In genomic region chr9:120594839-120595238, GRCm38 (mm10) we compare ENCODE assay signal across 26 mouse cellular contexts. TPM values are rescaled to one million over a fixed set of nuclear protein-coding genes. Genes with fewer than 3 reads are reported as not detected.
DNase-seq lines count a peak whose midpoint lies in the region; ATAC-seq and TF ChIP-seq lines count a peak whose summit lies in the region.
"Had no signal": no experiment of that assay in that cellular context is flagged by ENCODE, and none has a peak within 500 bp of the region (broad histone marks: within the 10 kb centered on the region; RNA-seq: fewer than 3 reads in every experiment).

No protein-coding gene starts in this region.

- no peak overlapping the region for H3K9ac ChIP-seq in forebrain, embryonic 11.5 days (ENCODE audit: low read length)
- H3K9ac ChIP-seq in forebrain, embryonic 15.5 days (replicated peaks) = no peak overlapping the region
- H3K9ac ChIP-seq in forebrain, postnatal 0 days = no peak overlapping the region
- no peak overlapping the region for H3K9ac ChIP-seq in midbrain, embryonic 14.5 days (replicated peaks; ENCODE audit: low read length)
- H3K9ac ChIP-seq in midbrain, postnatal 0 days (replicated peaks; ENCODE audit: low read length, poor library complexity, severe bottlenecking) = no peak overlapping the region
- H3K9ac ChIP-seq: heart, embryonic 12.5 days; heart, embryonic 15.5 days; hindbrain, embryonic 13.5 days; intestine, embryonic 15.5 days had no signal

- no peak overlapping the region for H3K27ac ChIP-seq in forebrain, embryonic 11.5 days (ENCODE audit: low read depth, low read length)
- H3K27ac ChIP-seq in forebrain, embryonic 10.5 days = no peak overlapping the region
- H3K27ac ChIP-seq in forebrain, embryonic 15.5 days (replicated peaks) = no peak overlapping the region; the same call in none of the 2 replicates
- H3K27ac ChIP-seq in forebrain, postnatal 0 days (ENCODE audit: low read depth, low read length) = no peak overlapping the region
- peak overlapping the region; percentile 49; the same call in 1 of the 2 replicates for H3K27ac ChIP-seq in midbrain, embryonic 14.5 days (replicated peaks; ENCODE audit: low read depth, low read length)
- H3K27ac ChIP-seq in midbrain, postnatal 0 days (ENCODE audit: low read depth, low read length) = no peak overlapping the region
- H3K27ac ChIP-seq: embryonic facial prominence, embryonic 10.5 days; embryonic facial prominence, embryonic 13.5 days; heart, embryonic 15.5 days; hindbrain, embryonic 10.5 days; intestine, embryonic 15.5 days had no signal

- TF ChIP-seq CTCF in forebrain, postnatal 0 days (IDR thresholded peaks at IDR 0.05; ENCODE audit: low read depth) = no peak
- TF ChIP-seq CTCF in midbrain, postnatal 0 days (IDR thresholded peaks at IDR 0.05) = no peak

- H3K4me1 ChIP-seq in forebrain, embryonic 11.5 days (replicated peaks; ENCODE audit: control insufficient read depth, insufficient read depth, low read length) = peaks cover 11% of the 10 kb centered on the region; the same call in 1 of the 2 replicates
- H3K4me1 ChIP-seq in forebrain, embryonic 10.5 days = peaks cover 36% of the 10 kb centered on the region
- peaks cover 16% of the 10 kb centered on the region for H3K4me1 ChIP-seq in forebrain, embryonic 15.5 days
- H3K4me1 ChIP-seq in forebrain, postnatal 0 days (ENCODE audit: insufficient read depth) = no peaks in the 10 kb centered on the region
- H3K4me1 ChIP-seq in midbrain, embryonic 14.5 days (ENCODE audit: control insufficient read depth, insufficient read depth, low read length) = no peaks in the 10 kb centered on the region
- H3K4me1 ChIP-seq in midbrain, postnatal 0 days (ENCODE audit: insufficient read depth, low read length) = no peaks in the 10 kb centered on the region
- H3K4me1 ChIP-seq: heart, embryonic 12.5 days; intestine, embryonic 15.5 days had no signal

- no peak for DNase-seq in forebrain, embryonic 11.5 days (ENCODE audit: low spot score)
- no peak for DNase-seq in forebrain, embryonic 10.5 days (ENCODE audit: extremely low spot score, low spot score)
- no peak for DNase-seq in forebrain, postnatal 0 days
- no peak for DNase-seq in midbrain, embryonic 14.5 days
- no peak for DNase-seq in midbrain, postnatal 0 days (ENCODE audit: low spot score)
- DNase-seq: adrenal gland, postnatal 14 days; cerebellum, adult 11-12 months; cerebellum, adult 8-10 months; cerebellum, postnatal 36 days; embryo, embryonic 11 days; gastrocnemius, postnatal 25 days; heart, adult 18-20 months; heart, postnatal 10 days; heart, postnatal 36 days; kidney, adult 11 months had no signal

- no peaks in the 10 kb centered on the region for H3K27me3 ChIP-seq in forebrain, embryonic 11.5 days (ENCODE audit: control insufficient read depth, insufficient read depth, low read length)
- peaks cover 24% of the 10 kb centered on the region; the same call in 1 of the 2 replicates for H3K27me3 ChIP-seq in forebrain, embryonic 10.5 days (ENCODE audit: poor library complexity, severe bottlenecking)
- H3K27me3 ChIP-seq in forebrain, embryonic 15.5 days = no peaks in the 10 kb centered on the region
- no peaks in the 10 kb centered on the region for H3K27me3 ChIP-seq in forebrain, postnatal 0 days (ENCODE audit: insufficient read depth, low read length)
- H3K27me3 ChIP-seq in midbrain, embryonic 14.5 days (ENCODE audit: control insufficient read depth, insufficient read depth, low read length) = no peaks in the 10 kb centered on the region
- H3K27me3 ChIP-seq in midbrain, postnatal 0 days (ENCODE audit: insufficient read depth, low read length) = no peaks in the 10 kb centered on the region
- H3K27me3 ChIP-seq: embryonic facial prominence, embryonic 13.5 days; heart, embryonic 12.5 days; intestine, embryonic 15.5 days had no signal

- 32% methylated on average over 6 of the region's 6 CpGs for WGBS in forebrain, embryonic 11.5 days
- 49% methylated on average over 6 of the region's 6 CpGs for WGBS in forebrain, embryonic 10.5 days
- WGBS in forebrain, embryonic 15.5 days = 13% methylated on average over 6 of the region's 6 CpGs
- WGBS in forebrain, postnatal 0 days = 24% methylated on average over 6 of the region's 6 CpGs
- 43% methylated on average over 6 of the region's 6 CpGs for WGBS in midbrain, embryonic 14.5 days
- 43% methylated on average over 6 of the region's 6 CpGs for WGBS in midbrain, postnatal 0 days

- peak; percentile 39; the same call in 1 of the 2 replicates for ATAC-seq in forebrain, embryonic 11.5 days (replicated peaks; ENCODE audit: low FRiP score)
- ATAC-seq in forebrain, embryonic 15.5 days (replicated peaks) = 0 out of 2 replicates have a peak, but pooled peaks have one; percentile 16
- no peak for ATAC-seq in forebrain, postnatal 0 days
- no peak for ATAC-seq in midbrain, embryonic 14.5 days (ENCODE audit: low FRiP score, low TSS enrichment)
- no peak for ATAC-seq in midbrain, postnatal 0 days (ENCODE audit: low FRiP score)
- ATAC-seq: intestine, embryonic 15.5 days; Patski had no signal

- H3K4me2 ChIP-seq in forebrain, embryonic 11.5 days (ENCODE audit: low read depth, low read length, severe bottlenecking) = no peak overlapping the region
- no peak overlapping the region for H3K4me2 ChIP-seq in forebrain, embryonic 15.5 days (replicated peaks)
- H3K4me2 ChIP-seq in forebrain, postnatal 0 days (ENCODE audit: low read depth) = no peak overlapping the region
- no peak overlapping the region for H3K4me2 ChIP-seq in midbrain, embryonic 14.5 days (ENCODE audit: low read length)
- H3K4me2 ChIP-seq in midbrain, postnatal 0 days (ENCODE audit: low read depth, low read length, poor library complexity, severe bottlenecking) = no peak overlapping the region
- H3K4me2 ChIP-seq: embryonic facial prominence, embryonic 13.5 days; heart, embryonic 12.5 days; heart, embryonic 15.5 days; hindbrain, embryonic 13.5 days; intestine, embryonic 15.5 days had no signal

- no peaks in the 10 kb centered on the region for H3K9me3 ChIP-seq in forebrain, embryonic 11.5 days (ENCODE audit: control insufficient read depth, low read length)
- H3K9me3 ChIP-seq in forebrain, embryonic 10.5 days = no peaks in the 10 kb centered on the region
- no peaks in the 10 kb centered on the region for H3K9me3 ChIP-seq in forebrain, embryonic 15.5 days
- H3K9me3 ChIP-seq in forebrain, postnatal 0 days (ENCODE audit: low read length) = no peaks in the 10 kb centered on the region
- no peaks in the 10 kb centered on the region for H3K9me3 ChIP-seq in midbrain, embryonic 14.5 days (ENCODE audit: control insufficient read depth, low read length)
- H3K9me3 ChIP-seq in midbrain, postnatal 0 days (ENCODE audit: low read length) = no peaks in the 10 kb centered on the region
- H3K9me3 ChIP-seq: embryonic facial prominence, embryonic 10.5 days; embryonic facial prominence, embryonic 13.5 days; heart, embryonic 12.5 days; heart, embryonic 15.5 days; hindbrain, embryonic 10.5 days; hindbrain, embryonic 13.5 days; intestine, embryonic 15.5 days had no signal

- H3K36me3 ChIP-seq in forebrain, embryonic 11.5 days (ENCODE audit: control insufficient read depth, insufficient read depth, low read length) = no peaks in the 10 kb centered on the region
- H3K36me3 ChIP-seq in forebrain, embryonic 10.5 days (replicated peaks) = no peaks in the 10 kb centered on the region
- H3K36me3 ChIP-seq in forebrain, embryonic 15.5 days = no peaks in the 10 kb centered on the region
- H3K36me3 ChIP-seq in forebrain, postnatal 0 days (ENCODE audit: insufficient read depth) = no peaks in the 10 kb centered on the region
- H3K36me3 ChIP-seq in midbrain, embryonic 14.5 days (ENCODE audit: control insufficient read depth, insufficient read depth, low read length) = no peaks in the 10 kb centered on the region
- no peaks in the 10 kb centered on the region for H3K36me3 ChIP-seq in midbrain, postnatal 0 days (ENCODE audit: insufficient read depth, low read length)
- H3K36me3 ChIP-seq: embryonic facial prominence, embryonic 10.5 days; embryonic facial prominence, embryonic 13.5 days; heart, embryonic 12.5 days; heart, embryonic 15.5 days; hindbrain, embryonic 10.5 days; hindbrain, embryonic 13.5 days; intestine, embryonic 15.5 days had no signal

- H3K4me3 ChIP-seq in forebrain, embryonic 11.5 days (ENCODE audit: low read depth, low read length) = no peak overlapping the region
- no peak overlapping the region for H3K4me3 ChIP-seq in forebrain, embryonic 10.5 days
- H3K4me3 ChIP-seq in forebrain, embryonic 15.5 days = no peak overlapping the region
- H3K4me3 ChIP-seq in forebrain, postnatal 0 days (ENCODE audit: low read depth, low read length) = no peak overlapping the region
- H3K4me3 ChIP-seq in midbrain, embryonic 14.5 days (replicated peaks; ENCODE audit: low read depth, low read length) = no peak overlapping the region
- no peak overlapping the region for H3K4me3 ChIP-seq in midbrain, postnatal 0 days (ENCODE audit: low read depth, low read length)
- H3K4me3 ChIP-seq: embryonic facial prominence, embryonic 10.5 days; embryonic facial prominence, embryonic 13.5 days; erythroblast, embryonic 14.5 days; heart, embryonic 12.5 days; heart, embryonic 15.5 days; hindbrain, embryonic 10.5 days; hindbrain, embryonic 13.5 days; intestine, embryonic 15.5 days had no signal

RNA-seq across cellular contexts. Expression of gene Rpl14, which starts 23.6 kb away (rescaled TPM):
- polyA plus RNA-seq in forebrain, embryonic 11.5 days (2014; fragmentation: Nextera tagmentation; extraction: Ambion mirVana) = 772 and 838 TPM in 2 replicates
- polyA plus RNA-seq in forebrain, embryonic 10.5 days (2016; fragmentation: Nextera tagmentation; extraction: Ambion mirVana) = 785 and 825 TPM in 2 replicates
- polyA plus RNA-seq in forebrain, embryonic 15.5 days (2015; fragmentation: Nextera tagmentation; extraction: Ambion mirVana) = 406 and 432 TPM in 2 replicates
- total RNA-seq in forebrain, postnatal 0 days (2014; rRNA removed) = 449 and 763 TPM in 2 replicates
- 491 and 597 TPM in 2 replicates for polyA plus RNA-seq in forebrain, postnatal 0 days (2015; fragmentation: Nextera tagmentation; extraction: Ambion mirVana)
- polyA plus RNA-seq in midbrain, embryonic 14.5 days (2014; fragmentation: Nextera tagmentation; extraction: Ambion mirVana) = 523 and 525 TPM in 2 replicates
- 261 and 287 TPM in 2 replicates for total RNA-seq in midbrain, postnatal 0 days (2014; rRNA removed)
- polyA plus RNA-seq in midbrain, postnatal 0 days (2015; fragmentation: Nextera tagmentation; extraction: Ambion mirVana) = 445 and 474 TPM in 2 replicates

RNA-seq across cellular contexts. Expression of gene Entpd3, which starts 55.2 kb away (rescaled TPM):
- polyA plus RNA-seq in forebrain, embryonic 11.5 days (2014; fragmentation: Nextera tagmentation; extraction: Ambion mirVana) = 0.32 TPM in 1 of 2 replicates, not detected in the other
- polyA plus RNA-seq in forebrain, embryonic 10.5 days (2016; fragmentation: Nextera tagmentation; extraction: Ambion mirVana) = 0.16 and 0.33 TPM in 2 replicates
- 1.5 and 1.9 TPM in 2 replicates for polyA plus RNA-seq in forebrain, embryonic 15.5 days (2015; fragmentation: Nextera tagmentation; extraction: Ambion mirVana)
- total RNA-seq in forebrain, postnatal 0 days (2014; rRNA removed) = 3.6 and 5.5 TPM in 2 replicates
- polyA plus RNA-seq in forebrain, postnatal 0 days (2015; fragmentation: Nextera tagmentation; extraction: Ambion mirVana) = 3.6 and 3.7 TPM in 2 replicates
- polyA plus RNA-seq in midbrain, embryonic 14.5 days (2014; fragmentation: Nextera tagmentation; extraction: Ambion mirVana) = 2.5 and 3.1 TPM in 2 replicates
- total RNA-seq in midbrain, postnatal 0 days (2014; rRNA removed) = 6.9 and 9.0 TPM in 2 replicates
- 4.7 and 5.2 TPM in 2 replicates for polyA plus RNA-seq in midbrain, postnatal 0 days (2015; fragmentation: Nextera tagmentation; extraction: Ambion mirVana)
- total RNA-seq: gastrocnemius, adult 8-10 months; gastrocnemius, postnatal 25 days; heart, adult 18-20 months; heart, postnatal 10 days; heart, postnatal 36 days had no signal
- polyA plus RNA-seq: Patski had no signal

Comparison
In these comparisons a context has a peak if more than half of its experiments do, and no peak if none do; other contexts are left out.
1. ATAC-seq: peak in forebrain, embryonic 11.5 days (single experiment) and forebrain, embryonic 15.5 days (single experiment); none in forebrain, postnatal 0 days (single experiment), midbrain, embryonic 14.5 days (single experiment) and midbrain, postnatal 0 days (single experiment).